9 mouse cellular contexts compared by ENCODE assay signal in genomic region chr14:118151651-118152293, GRCm38 (mm10). TPM values are rescaled to one million over a fixed set of nuclear protein-coding genes. Genes with fewer than 3 reads are reported as not detected.
DNase-seq lines count a peak whose midpoint lies in the region; ATAC-seq and TF ChIP-seq lines count a peak whose summit lies in the region.
"Had no signal": no experiment of that assay in that cellular context is flagged by ENCODE, and none has a peak within 500 bp of the region (broad histone marks: within the 10 kb centered on the region; RNA-seq: fewer than 3 reads in every experiment).

No protein-coding gene starts in this region.

- H3K4me3 ChIP-seq in G1E (ENCODE audit: low read depth, low read length) = no peak overlapping the region
- no peak overlapping the region for H3K4me3 ChIP-seq in lung, postnatal 0 days (ENCODE audit: low read depth, low read length)
- H3K4me3 ChIP-seq in midbrain, embryonic 15.5 days = no peak overlapping the region
- H3K4me3 ChIP-seq: neural tube, embryonic 13.5 days had no signal

- peak; percentile 69; the same call in 1 of the 2 replicates for ATAC-seq in G1E (ENCODE audit: extremely low read depth, insufficient number of reproducible peaks, low FRiP score, poor library complexity, severe bottlenecking)
- peak; percentile 84 for ATAC-seq in lung, postnatal 0 days
- no peak for ATAC-seq in midbrain, embryonic 15.5 days (replicated peaks)
- no peak for ATAC-seq in inflammation-experienced regulatory T-cells, adult 6 months

- TF ChIP-seq EP300 in lung, postnatal 0 days (IDR thresholded peaks at IDR 0.05) = no peak

- H3K9ac ChIP-seq in lung, postnatal 0 days (replicated peaks; ENCODE audit: low read depth) = no peak overlapping the region
- H3K9ac ChIP-seq in midbrain, embryonic 15.5 days = no peak overlapping the region
- H3K9ac ChIP-seq: neural tube, embryonic 13.5 days had no signal

- no peaks in the 10 kb centered on the region for H3K9me3 ChIP-seq in G1E (replicated peaks)
- no peaks in the 10 kb centered on the region for H3K9me3 ChIP-seq in lung, postnatal 0 days (ENCODE audit: low read length)
- no peaks in the 10 kb centered on the region for H3K9me3 ChIP-seq in midbrain, embryonic 15.5 days
- H3K9me3 ChIP-seq: neural tube, embryonic 13.5 days had no signal

- intact Hi-C loops in heart, postnatal 25 days (cut with DNase I) = no loop called here

- H3K27ac ChIP-seq in lung, postnatal 0 days (ENCODE audit: low read length) = no peak overlapping the region
- no peak overlapping the region for H3K27ac ChIP-seq in midbrain, embryonic 15.5 days
- H3K27ac ChIP-seq: neural tube, embryonic 13.5 days had no signal

- TF ChIP-seq CTCF in G1E (IDR thresholded peaks at IDR 0.05; ENCODE audit: low read depth, low read length) = no peak
- peak; percentile 72 for TF ChIP-seq CTCF in lung, postnatal 0 days (IDR thresholded peaks at IDR 0.05)

- no peaks in the 10 kb centered on the region for H3K4me1 ChIP-seq in G1E (ENCODE audit: insufficient read depth, low read depth, low read length)
- H3K4me1 ChIP-seq in lung, postnatal 0 days (ENCODE audit: insufficient read depth, low read depth, low read length) = no peaks in the 10 kb centered on the region
- H3K4me1 ChIP-seq in midbrain, embryonic 15.5 days = no peaks in the 10 kb centered on the region
- H3K4me1 ChIP-seq: neural tube, embryonic 13.5 days had no signal

- peaks cover 85% of the 10 kb centered on the region for H3K36me3 ChIP-seq in G1E (replicated peaks)
- H3K36me3 ChIP-seq in lung, postnatal 0 days (ENCODE audit: insufficient read depth, low read length) = no peaks in the 10 kb centered on the region
- H3K36me3 ChIP-seq in midbrain, embryonic 15.5 days (replicated peaks) = 0 out of 2 replicates have a peak, but pooled peaks cover 2% of the 10 kb centered on the region

- WGBS in lung, postnatal 0 days = 50% methylated on average over 5 of the region's 5 CpGs
- WGBS in midbrain, embryonic 15.5 days = 82% methylated on average over 5 of the region's 5 CpGs

- no peak overlapping the region for H3K4me2 ChIP-seq in lung, postnatal 0 days (replicated peaks; ENCODE audit: low read depth, low read length)
- no peak overlapping the region for H3K4me2 ChIP-seq in midbrain, embryonic 15.5 days
- H3K4me2 ChIP-seq: neural tube, embryonic 13.5 days had no signal

- DNase-seq in heart, adult 8-10 months (ENCODE audit: low spot score) = peak; percentile 29
- no peak for DNase-seq in heart, postnatal 25 days (ENCODE audit: low spot score)
- DNase-seq in G1E (ENCODE audit: low spot score) = no peak
- peak; percentile 24 for DNase-seq in c-Kit-positive CD71-negative TER-119-negative erythroid progenitor cells, embryonic 14.5 days (ENCODE audit: low read depth)
- peak; percentile 64 for DNase-seq in lung, postnatal 0 days (ENCODE audit: low spot score)
- DNase-seq in spleen, postnatal 14 days (ENCODE audit: low spot score in 2 of 2) = no peak

- no peaks in the 10 kb centered on the region for H3K27me3 ChIP-seq in G1E (ENCODE audit: insufficient read depth, low read length)
- no peaks in the 10 kb centered on the region for H3K27me3 ChIP-seq in lung, postnatal 0 days (replicated peaks; ENCODE audit: insufficient read depth, low read length)
- no peaks in the 10 kb centered on the region for H3K27me3 ChIP-seq in midbrain, embryonic 15.5 days (replicated peaks)
- H3K27me3 ChIP-seq: neural tube, embryonic 13.5 days had no signal

RNA-seq across cellular contexts. Expression of gene Gpr180, which starts 14.8 kb away (rescaled TPM):
- 10 to 100 TPM; 18.2 to 22.9 (median 21.9) TPM for total RNA-seq in heart, adult 8-10 months (2022)
- 10 to 100 TPM; 20.3 to 21.1 TPM for total RNA-seq in heart, postnatal 25 days (2021)
- 18.6 and 21.1 TPM in 2 replicates for total RNA-seq in G1E (2014; fragmentation: Nextera tagmentation)
- total RNA-seq in G1E (2017) = 23.0 and 25.0 TPM in 2 replicates
- polyA plus RNA-seq in G1E (2012) = 9.6 and 10.1 TPM in 2 replicates
- 48.8 and 50.9 TPM in 2 replicates for polyA plus RNA-seq in lung, postnatal 0 days (2015; fragmentation: Nextera tagmentation; extraction: Ambion mirVana)
- polyA plus RNA-seq in midbrain, embryonic 15.5 days (2015; fragmentation: Nextera tagmentation; extraction: Ambion mirVana) = 43.8 and 44.0 TPM in 2 replicates
- polyA plus RNA-seq in inflammation-experienced regulatory T-cells, adult 6 months (2017; shearing (Covaris generic)) = 1 to 10 TPM; 3.9 to 9.0 (median 6.0) TPM

RNA-seq across cellular contexts. Expression of gene Tgds, which starts 19.2 kb away (rescaled TPM):
- 10 to 100 TPM in 1 of 4 experiments, 1 to 10 TPM in 3; 7.8 to 10.5 (median 9.2) TPM for total RNA-seq in heart, adult 8-10 months (2022)
- 10 to 100 TPM in 1 of 2 experiments, 1 to 10 TPM in 1; 9.5 to 10.1 TPM for total RNA-seq in heart, postnatal 25 days (2021)
- total RNA-seq in G1E (2014; fragmentation: Nextera tagmentation) = 20.0 and 29.9 TPM in 2 replicates
- total RNA-seq in G1E (2017) = 8.5 and 12.2 TPM in 2 replicates
- polyA plus RNA-seq in G1E (2012) = 3.1 and 6.5 TPM in 2 replicates
- polyA plus RNA-seq in lung, postnatal 0 days (2015; fragmentation: Nextera tagmentation; extraction: Ambion mirVana) = 26.6 and 28.0 TPM in 2 replicates
- polyA plus RNA-seq in midbrain, embryonic 15.5 days (2015; fragmentation: Nextera tagmentation; extraction: Ambion mirVana) = 16.8 TPM in 2 replicates
- 10 to 100 TPM; 32.9 to 43.8 (median 38.4) TPM for polyA plus RNA-seq in inflammation-experienced regulatory T-cells, adult 6 months (2017; shearing (Covaris generic))

Comparison
In these comparisons a context has a peak if more than half of its experiments do, and no peak if none do; other contexts are left out.
1. DNase-seq: peak in heart, adult 8-10 months (single experiment), c-Kit-positive CD71-negative TER-119-negative erythroid progenitor cells, embryonic 14.5 days (single experiment) and lung, postnatal 0 days (single experiment); none in heart, postnatal 25 days (single experiment), G1E (single experiment) and spleen, postnatal 14 days (0 of 2).
2. ATAC-seq: peak in G1E (single experiment) and lung, postnatal 0 days (single experiment); none in midbrain, embryonic 15.5 days (single experiment) and inflammation-experienced regulatory T-cells, adult 6 months (single experiment).